Mouse (Mus musculus) telencephalon, adult 2 months (tissue): ENCODE results near the gene Tctn1.

Experiments used
- DNase-seq: peaks from one replicate; pipeline ENCODE4 v3.0.0-alpha.2; 2011; ENCODE audit warnings: low read depth, low spot score

Tctn1 gene

GRCm38 (mm10) chr5:122263933-122264905, at the start of gene Tctn1:
Tctn1 (minus strand) TSS chr5:122264460.
- peak; percentile 92 for DNase-seq

- DNase-seq, result no peak
Measured at GRCm38 (mm10) chr5:122312942-122313684, 48.9 kb upstream of the Tctn1 start.

- DNase-seq, result no peak
Measured at GRCm38 (mm10) chr5:122312346-122312745, 48.1 kb upstream of the Tctn1 start.

DNA sequence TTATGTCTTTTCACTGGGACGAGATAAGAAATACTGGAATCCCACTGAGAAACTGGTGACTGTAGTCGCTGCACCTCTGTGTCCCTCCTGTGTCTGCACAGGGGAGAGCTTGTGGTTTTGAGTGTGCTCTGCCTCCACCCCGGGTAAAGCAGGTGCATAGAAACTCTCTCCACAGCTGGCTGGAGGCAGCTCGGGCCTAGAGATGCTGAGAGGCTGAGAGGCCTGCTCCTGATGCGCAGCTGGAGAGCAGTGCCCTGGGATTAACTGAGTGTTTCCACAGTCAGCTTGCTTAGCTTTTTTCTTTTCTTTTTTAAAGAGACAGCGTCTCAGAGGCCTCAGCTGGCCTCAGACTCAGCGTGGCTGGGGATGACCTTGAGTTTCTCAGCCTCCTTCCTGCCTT, 47.4 kb upstream of the Tctn1 start:
- no peak for DNase-seq

DNA sequence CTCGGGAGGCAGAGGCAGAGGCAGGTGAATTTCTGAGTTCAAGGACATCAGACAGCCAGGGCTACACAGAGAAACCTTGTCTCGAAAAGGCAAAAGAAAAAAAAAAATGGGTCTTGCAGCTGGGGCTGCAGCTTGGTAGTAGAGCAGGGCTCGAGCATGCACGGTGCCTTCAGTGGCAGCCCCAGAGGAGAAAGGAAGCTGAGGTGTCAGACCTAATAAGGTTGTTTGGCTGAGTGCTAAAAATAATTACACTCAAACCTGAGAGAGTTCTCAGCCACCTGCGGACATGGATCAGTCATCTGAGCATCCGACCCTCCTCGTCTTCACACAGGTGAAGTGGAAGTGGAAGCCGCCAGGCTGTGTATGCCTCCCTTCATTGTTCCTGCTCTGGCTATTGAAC, 46.4 kb upstream of the Tctn1 start:
- DNase-seq, result no peak

GRCm38 (mm10) chr5:122306536-122306935, 42.3 kb upstream of the Tctn1 start:
- DNase-seq, result no peak

GRCm38 (mm10) chr5:122305472-122305871, 41.2 kb upstream of the Tctn1 start:
- DNase-seq, result no peak

DNA sequence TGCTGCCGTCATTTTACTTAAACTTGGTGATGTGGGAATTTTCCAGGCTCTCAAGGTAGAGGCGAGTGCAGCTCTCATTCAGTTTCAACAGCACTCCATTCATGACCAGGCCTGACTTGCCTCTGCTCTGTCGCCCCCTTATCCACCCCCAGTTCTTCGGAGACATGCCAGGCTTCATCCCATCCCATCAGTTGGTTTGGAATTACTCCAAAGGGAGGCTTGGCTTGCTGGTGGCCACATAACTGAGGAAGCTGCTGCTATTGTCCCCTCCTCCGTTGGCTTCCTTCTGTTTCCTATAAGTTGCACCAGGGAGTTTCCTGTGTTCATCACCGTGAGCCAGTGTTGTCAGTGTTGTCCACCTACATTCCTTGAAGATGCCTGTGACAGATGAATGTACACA, 40.3 kb upstream of the Tctn1 start:
- DNase-seq, result no peak

GRCm38 (mm10) chr5:122303937-122304336, 39.7 kb upstream of the Tctn1 start:
- DNase-seq, result no peak

DNA sequence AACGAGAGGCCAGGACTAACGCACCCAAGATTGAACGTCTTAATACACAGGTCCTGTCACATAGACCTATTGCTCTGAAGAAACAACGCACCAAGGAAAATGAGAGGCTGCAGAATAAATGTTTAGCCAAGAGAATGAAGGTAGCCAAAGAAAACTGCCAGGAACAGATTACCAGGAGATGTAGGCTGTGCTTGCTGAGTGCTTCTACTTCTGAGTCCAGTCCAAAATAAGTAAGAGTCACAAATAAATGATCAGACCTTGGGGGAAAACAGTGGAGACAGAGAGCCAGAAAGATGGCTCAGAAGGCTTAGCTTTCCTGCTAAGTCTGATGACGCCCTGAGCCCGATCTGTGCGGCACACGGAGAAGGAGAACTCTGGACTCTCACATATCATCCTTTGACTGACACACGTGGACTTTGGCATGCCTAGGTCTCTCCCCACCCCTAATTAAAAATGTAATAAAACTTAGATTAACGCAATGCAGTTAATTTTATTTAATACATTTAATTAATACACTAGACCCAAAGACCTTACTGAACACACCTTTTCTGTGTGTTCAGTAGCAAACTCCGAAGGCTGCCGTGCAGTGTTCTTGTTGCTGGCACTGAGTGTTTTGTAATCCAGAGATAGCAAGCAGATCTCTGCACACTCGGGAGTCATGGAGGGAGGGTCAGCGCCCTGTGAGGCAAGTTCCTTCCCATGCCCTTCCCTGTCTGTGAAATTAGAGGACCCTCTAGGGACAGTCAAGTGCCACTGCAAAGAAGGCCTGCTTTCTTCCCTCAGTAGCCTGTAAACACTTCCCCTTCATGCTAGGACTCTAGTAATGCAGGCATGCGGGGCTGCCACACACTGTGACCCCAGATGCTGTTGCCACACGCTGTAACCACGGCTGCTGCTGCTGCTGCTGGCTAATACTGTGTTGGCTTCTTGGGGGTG, 38.8 kb upstream of the Tctn1 start:
- DNase-seq, result no peak

DNA sequence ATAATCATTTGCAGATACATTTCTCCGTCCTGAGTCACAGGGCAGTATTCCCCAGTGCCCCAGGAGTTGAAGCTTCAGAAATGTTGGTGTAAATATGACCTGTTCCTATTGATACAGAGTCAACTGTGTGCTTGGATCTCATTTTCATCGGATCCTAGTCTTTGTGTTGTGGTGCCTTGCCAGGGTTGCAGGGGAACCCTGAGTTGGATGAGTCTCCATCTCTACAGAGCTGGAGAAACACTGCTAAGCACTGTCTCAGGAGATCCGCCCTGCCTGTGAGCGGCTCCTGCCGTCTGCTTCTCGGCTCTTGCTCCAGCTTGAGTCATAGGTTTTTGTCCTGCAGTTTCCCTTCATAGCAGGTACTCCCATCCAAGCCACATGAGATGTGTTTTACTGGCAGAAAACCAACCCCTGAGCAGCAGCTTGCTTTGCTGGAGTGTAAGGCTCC, 35.8 kb upstream of the Tctn1 start:
- DNase-seq, result no peak

DNA sequence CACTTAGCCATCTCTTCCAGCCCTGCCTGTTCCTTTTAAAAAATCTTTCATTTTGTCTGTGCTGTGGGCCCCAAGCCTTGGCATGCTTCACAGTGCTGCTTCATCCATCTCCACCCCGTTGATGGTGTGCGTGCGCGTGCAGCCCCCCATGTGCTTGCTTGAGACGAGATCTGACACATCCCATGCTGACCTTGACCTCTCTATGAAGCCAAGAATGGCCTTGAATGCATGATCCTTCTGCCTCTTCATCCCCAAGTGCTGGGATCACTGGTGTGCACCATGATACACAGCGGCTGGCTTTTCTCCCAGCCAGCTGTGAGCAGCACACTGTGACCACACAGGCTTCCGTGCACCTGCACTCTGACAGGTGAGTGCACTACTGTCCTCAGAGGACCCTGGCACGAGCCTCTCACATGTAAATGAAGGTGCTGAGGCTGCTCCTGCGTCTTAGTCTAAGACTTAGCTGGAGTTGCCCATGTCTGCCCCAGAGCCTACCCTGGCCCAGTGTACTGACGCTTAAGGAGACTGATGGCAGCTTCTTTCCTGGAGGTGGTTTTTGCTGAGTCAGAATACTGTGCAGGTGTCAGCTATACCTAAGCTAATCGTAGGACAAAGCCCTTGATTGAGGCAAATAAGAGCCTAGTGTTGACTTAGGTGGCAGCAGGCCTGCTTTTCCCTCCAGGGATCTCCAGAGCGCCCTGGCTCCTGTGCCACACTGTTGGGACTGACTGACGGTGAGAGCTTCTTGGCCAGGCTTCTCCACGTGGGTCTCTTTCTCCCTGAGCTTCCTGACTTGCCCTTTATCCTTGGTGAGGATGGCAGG, 31.1 kb upstream of the Tctn1 start:
- DNase-seq, result no peak

DNA sequence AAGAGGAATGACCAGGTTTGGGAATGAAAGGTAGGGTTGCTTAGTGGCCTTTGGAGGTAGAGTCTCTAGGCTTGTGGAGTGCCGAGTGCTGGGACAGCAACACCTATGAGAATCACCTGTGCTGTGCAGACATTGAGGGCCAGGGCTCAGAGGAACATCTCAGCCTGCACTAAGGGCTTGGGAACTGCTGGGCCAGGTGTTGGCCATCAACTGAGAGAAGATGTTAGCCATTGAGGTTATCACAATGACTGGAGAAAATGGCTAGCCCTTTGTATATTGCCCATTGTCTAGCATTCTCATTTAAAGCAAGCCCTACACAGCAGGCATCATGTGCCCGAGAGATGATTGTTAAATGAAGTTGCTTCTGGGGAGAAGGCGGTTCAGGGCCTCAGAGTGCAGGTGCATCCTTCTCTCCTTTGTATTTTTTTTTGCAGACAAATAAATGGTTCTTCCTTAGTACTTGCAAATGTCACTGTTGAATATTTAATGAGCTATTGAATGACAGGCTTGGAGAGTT, 30.0 kb upstream of the Tctn1 start:
- no peak for DNase-seq

GRCm38 (mm10) chr5:122293131-122293530, 28.9 kb upstream of the Tctn1 start:
- DNase-seq, result no peak

DNA sequence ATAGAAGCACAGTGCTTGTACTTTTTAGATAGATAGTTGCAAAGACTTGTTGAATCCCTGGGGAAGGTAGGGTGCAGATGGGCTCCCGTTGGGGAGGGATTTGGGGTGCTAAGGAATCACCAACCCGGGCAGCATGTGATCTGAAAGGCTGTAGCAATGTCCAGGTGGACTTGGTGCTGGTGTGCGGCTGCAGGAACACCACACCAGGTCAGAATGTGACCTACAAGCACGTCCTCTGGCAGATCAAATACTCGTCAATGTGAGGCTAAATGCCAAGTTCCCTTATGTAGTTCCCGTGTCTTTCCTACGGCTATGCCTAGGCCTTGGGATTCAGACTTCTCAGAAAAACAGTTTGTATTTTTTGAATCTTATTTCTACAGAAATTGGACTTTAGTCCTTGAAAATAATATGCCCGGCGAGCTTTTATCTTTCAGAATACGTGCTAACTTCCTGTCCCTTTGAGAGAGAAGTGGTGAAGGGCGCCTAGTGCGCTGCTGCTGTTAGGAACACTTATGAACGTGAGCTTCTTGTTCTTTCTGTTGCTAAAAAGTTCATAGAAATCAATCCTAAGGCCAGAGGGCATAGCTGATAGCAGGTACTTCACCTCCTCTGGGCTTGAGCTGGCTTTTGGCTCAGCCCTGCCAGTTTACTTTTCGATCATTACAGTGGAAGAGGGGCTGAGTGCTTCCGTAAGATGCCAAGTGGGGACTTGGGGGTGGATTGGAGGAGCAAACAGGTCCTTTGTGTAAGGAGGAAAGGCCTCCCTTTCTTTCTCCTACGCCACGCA, 27.5 kb upstream of the Tctn1 start:
- no peak for DNase-seq

- DNase-seq, result no peak
Measured at GRCm38 (mm10) chr5:122291149-122291548, 26.9 kb upstream of the Tctn1 start.

- no peak for DNase-seq
Measured at GRCm38 (mm10) chr5:122288147-122288811, 24.0 kb upstream of the Tctn1 start.

GRCm38 (mm10) chr5:122287026-122287425, 22.8 kb upstream of the Tctn1 start:
- no peak for DNase-seq

DNA sequence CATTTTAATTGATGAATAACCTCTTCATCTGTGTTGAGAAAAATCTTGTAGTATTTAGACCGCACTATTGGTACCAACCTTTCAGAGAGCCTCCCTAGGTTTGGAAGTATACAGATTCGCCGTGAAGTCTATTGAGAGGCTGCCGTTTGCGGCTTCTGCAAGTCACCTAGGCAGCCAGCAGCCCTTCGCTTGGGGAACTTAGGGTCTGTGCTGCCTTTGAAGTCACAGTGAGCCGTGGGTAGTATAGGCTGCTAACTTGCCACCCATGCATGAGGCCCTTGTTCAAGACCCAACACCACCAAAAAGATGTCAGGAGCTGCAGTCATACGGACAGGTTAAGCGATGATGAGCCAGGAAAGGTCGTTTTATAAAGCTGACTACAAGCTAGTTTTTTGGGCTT, 21.9 kb upstream of the Tctn1 start:
- DNase-seq, result no peak
